Mouse (Mus musculus): Measurements from ENCODE around the gene Dohh.

Gene Dohh

GRCm38 (mm10) chr10:81401521-81402226 is 17.4 kb downstream of the Dohh start:
- in situ Hi-C loops (cut with MboI; ENCODE audit: low sequenced_read_pairs): no loop called here

GRCm38 (mm10) chr10:81402227-81402765 is 18.1 kb downstream of the Dohh start:
- in situ Hi-C loops (cut with MboI; ENCODE audit: low sequenced_read_pairs): no loop called here

- in situ Hi-C loops (cut with MboI; ENCODE audit: low sequenced_read_pairs): no loop called here
Measured at GRCm38 (mm10) chr10:81403511-81403910, 19.3 kb downstream of the Dohh start.

GRCm38 (mm10) chr10:81404082-81404481 is 19.9 kb downstream of the Dohh start:
- in situ Hi-C loops (cut with MboI; ENCODE audit: low sequenced_read_pairs): no loop called here

GRCm38 (mm10) chr10:81404720-81405119 is 20.5 kb downstream of the Dohh start:
- in situ Hi-C loops (cut with MboI; ENCODE audit: low sequenced_read_pairs): no loop called here

- in situ Hi-C loops (cut with MboI; ENCODE audit: low sequenced_read_pairs): no loop called here
Measured at GRCm38 (mm10) chr10:81405588-81406201, 21.5 kb downstream of the Dohh start.

- in situ Hi-C loops (cut with MboI; ENCODE audit: low sequenced_read_pairs): no loop called here
Measured at GRCm38 (mm10) chr10:81406504-81407440, 22.5 kb downstream of the Dohh start.

- in situ Hi-C loops (cut with MboI; ENCODE audit: low sequenced_read_pairs): no loop called here
Measured at GRCm38 (mm10) chr10:81407539-81408423, 23.6 kb downstream of the Dohh start.

GRCm38 (mm10) chr10:81408424-81408729 is 24.1 kb downstream of the Dohh start:
- in situ Hi-C loops (cut with MboI; ENCODE audit: low sequenced_read_pairs): no loop called here

GRCm38 (mm10) chr10:81408871-81409291 is 24.7 kb downstream of the Dohh start:
- in situ Hi-C loops (cut with MboI; ENCODE audit: low sequenced_read_pairs): no loop called here

- in situ Hi-C loops (cut with MboI; ENCODE audit: low sequenced_read_pairs): no loop called here
Measured at GRCm38 (mm10) chr10:81409330-81409729, 25.1 kb downstream of the Dohh start.

GRCm38 (mm10) chr10:81410350-81410749 is 26.1 kb downstream of the Dohh start:
- in situ Hi-C loops (cut with MboI; ENCODE audit: low sequenced_read_pairs): no loop called here

- in situ Hi-C loops (cut with MboI; ENCODE audit: low sequenced_read_pairs): no loop called here
Measured at GRCm38 (mm10) chr10:81410981-81411380, 26.8 kb downstream of the Dohh start.

GRCm38 (mm10) chr10:81411471-81412400 is 27.5 kb downstream of the Dohh start:
- in situ Hi-C loops (cut with MboI; ENCODE audit: low sequenced_read_pairs): no loop called here

- in situ Hi-C loops (cut with MboI; ENCODE audit: low sequenced_read_pairs): no loop called here
Measured at GRCm38 (mm10) chr10:81412586-81413309, 28.5 kb downstream of the Dohh start.

- in situ Hi-C loops (cut with MboI; ENCODE audit: low sequenced_read_pairs): no loop called here
Measured at GRCm38 (mm10) chr10:81413310-81414261, 29.4 kb downstream of the Dohh start.

- in situ Hi-C loops (cut with MboI; ENCODE audit: low sequenced_read_pairs): no loop called here
Measured at GRCm38 (mm10) chr10:81414682-81415081, 30.5 kb downstream of the Dohh start.

GRCm38 (mm10) chr10:81415146-81415545 is 30.9 kb downstream of the Dohh start:
- in situ Hi-C loops (cut with MboI; ENCODE audit: low sequenced_read_pairs): no loop called here

All from CH12F3 (cell line).